Mouse (Mus musculus): ENCODE results near the gene Vmn1r224. TPM values are rescaled to one million over a fixed set of nuclear protein-coding genes. Genes with fewer than 3 reads are reported as not detected.

Vmn1r224 gene
- 0.04 TPM in 1 of 2 replicates, not detected in the other for polyA plus RNA-seq (2015; fragmentation: Nextera tagmentation; extraction: Ambion mirVana)

DNA sequence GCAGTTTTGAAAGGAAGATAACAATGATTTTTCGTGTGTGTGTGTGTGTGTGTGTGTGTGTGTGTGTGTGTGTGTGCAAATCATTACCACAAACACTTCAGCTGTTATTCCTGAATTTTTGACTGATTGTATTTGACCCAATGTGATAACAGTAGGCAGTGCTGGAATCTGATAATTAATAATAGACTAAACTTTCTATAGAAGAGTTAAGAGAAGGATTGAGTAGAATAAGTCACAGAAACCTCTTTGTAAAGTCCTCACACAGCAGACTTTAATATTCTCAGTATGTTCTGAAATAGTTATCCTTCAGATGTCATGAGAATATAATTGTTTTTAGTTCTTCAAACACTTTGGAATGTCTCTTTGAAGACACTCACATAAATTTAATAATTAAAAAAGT is at the start of gene Vmn1r224:
TSS of gene Vmn1r224 (plus strand) at position 301 of the 400 bp plus-strand sequence.
- no peaks in the 10 kb centered on the region for H3K4me1 ChIP-seq (replicated peaks; ENCODE audit: control insufficient read depth, insufficient read depth)
- DNase-seq (ENCODE audit: low spot score) (no peak), ATAC-seq (ENCODE audit: low FRiP score, low TSS enrichment) (no peak)
- no peak for TF ChIP-seq EP300 (optimal IDR thresholded peaks at IDR 0.05)
- TF ChIP-seq CTCF (IDR thresholded peaks at IDR 0.05; ENCODE audit: low read depth) = no peak
- H3K9ac ChIP-seq (ENCODE audit: low read length) = no peak within 1 kb of the TSS
- no peaks in the 10 kb centered on the region for H3K36me3 ChIP-seq (ENCODE audit: control insufficient read depth, insufficient read depth, low read length)
- no peaks in the 10 kb centered on the region for H3K27me3 ChIP-seq (ENCODE audit: control insufficient read depth, insufficient read depth, low read length)
- no peak within 1 kb of the TSS for H3K4me2 ChIP-seq (replicated peaks; ENCODE audit: low read depth)
- H3K9me3 ChIP-seq (ENCODE audit: control insufficient read depth, low read length) = no peaks in the 10 kb centered on the region
- WGBS = 19% methylated on average over 1 of the region's 1 CpGs
- H3K27ac ChIP-seq (replicated peaks) = no peak within 1 kb of the TSS
- no peak within 1 kb of the TSS for H3K4me3 ChIP-seq (ENCODE audit: low read depth, low read length)

DNA sequence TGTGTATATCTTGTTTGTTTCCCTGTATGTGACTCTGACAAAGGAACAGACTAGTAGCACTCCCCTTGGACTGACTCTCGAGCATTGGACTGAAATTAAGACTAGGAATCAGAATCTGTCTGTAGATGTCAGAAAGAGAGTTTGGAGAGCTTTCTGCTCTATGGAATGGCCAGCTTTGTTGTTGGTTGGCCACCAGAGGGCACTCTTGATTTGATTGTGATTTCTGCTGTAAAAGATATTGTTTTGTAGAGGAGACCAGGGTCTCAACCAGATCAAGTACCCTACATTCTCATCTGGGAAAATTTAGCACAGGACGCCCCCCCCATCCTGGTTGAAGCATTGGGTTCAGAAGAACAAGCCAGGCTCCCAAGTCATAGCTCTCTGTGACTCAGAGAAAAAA is 14.8 kb upstream of the Vmn1r224 start:
- no peaks in the 10 kb centered on the region for H3K9me3 ChIP-seq (ENCODE audit: control insufficient read depth, low read length)
- H3K27ac ChIP-seq (replicated peaks) = no peak overlapping the region
- no peaks in the 10 kb centered on the region for H3K4me1 ChIP-seq (replicated peaks; ENCODE audit: control insufficient read depth, insufficient read depth)
- H3K27me3 ChIP-seq (ENCODE audit: control insufficient read depth, insufficient read depth, low read length) = no peaks in the 10 kb centered on the region
- ATAC-seq (ENCODE audit: low FRiP score, low TSS enrichment) (no peak), DNase-seq (ENCODE audit: low spot score) (no peak)
- no peak overlapping the region for H3K9ac ChIP-seq (ENCODE audit: low read length)
- no peaks in the 10 kb centered on the region for H3K36me3 ChIP-seq (ENCODE audit: control insufficient read depth, insufficient read depth, low read length)
- no peak overlapping the region for H3K4me3 ChIP-seq (ENCODE audit: low read depth, low read length)
- no peak overlapping the region for H3K4me2 ChIP-seq (replicated peaks; ENCODE audit: low read depth)
- TF ChIP-seq CTCF (IDR thresholded peaks at IDR 0.05; ENCODE audit: low read depth) = no peak
- TF ChIP-seq EP300 (optimal IDR thresholded peaks at IDR 0.05) = no peak
- WGBS = 46% methylated on average over 2 of the region's 2 CpGs

DNA sequence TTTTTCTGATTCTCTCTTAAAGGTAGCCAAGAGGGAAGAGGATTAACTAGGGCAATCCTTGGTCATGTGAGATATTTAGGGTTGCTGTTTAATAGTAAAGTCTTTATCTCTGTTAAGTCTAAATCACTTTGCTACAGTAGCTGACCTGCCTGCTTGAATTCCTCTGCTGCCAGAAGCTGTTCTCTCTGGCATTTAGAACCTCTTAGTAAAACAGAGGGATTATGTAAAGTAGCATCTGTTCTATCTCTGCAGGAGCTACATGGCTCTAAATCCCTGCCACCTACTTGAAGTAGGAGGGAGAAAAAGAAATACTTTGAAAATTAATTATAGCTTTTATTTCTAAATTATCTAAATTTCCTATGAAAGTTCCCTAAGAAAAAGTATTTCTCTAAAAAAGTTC is 25.3 kb downstream of the Vmn1r224 start:
- no peak overlapping the region for H3K9ac ChIP-seq (ENCODE audit: low read length)
- no peak overlapping the region for H3K4me3 ChIP-seq (ENCODE audit: low read depth, low read length)
- H3K27ac ChIP-seq (replicated peaks) = no peak overlapping the region
- DNase-seq (ENCODE audit: low spot score) = no peak
- ATAC-seq (ENCODE audit: low FRiP score, low TSS enrichment) = no peak
- H3K36me3 ChIP-seq (ENCODE audit: control insufficient read depth, insufficient read depth, low read length) = no peaks in the 10 kb centered on the region
- no peak overlapping the region for H3K4me2 ChIP-seq (replicated peaks; ENCODE audit: low read depth)
- no peak for TF ChIP-seq CTCF (IDR thresholded peaks at IDR 0.05; ENCODE audit: low read depth)
- TF ChIP-seq EP300 (optimal IDR thresholded peaks at IDR 0.05) = no peak
- no peaks in the 10 kb centered on the region for H3K27me3 ChIP-seq (ENCODE audit: control insufficient read depth, insufficient read depth, low read length)
- H3K4me1 ChIP-seq (replicated peaks; ENCODE audit: control insufficient read depth, insufficient read depth) = no peaks in the 10 kb centered on the region
- H3K9me3 ChIP-seq (ENCODE audit: control insufficient read depth, low read length) = no peaks in the 10 kb centered on the region

DNA sequence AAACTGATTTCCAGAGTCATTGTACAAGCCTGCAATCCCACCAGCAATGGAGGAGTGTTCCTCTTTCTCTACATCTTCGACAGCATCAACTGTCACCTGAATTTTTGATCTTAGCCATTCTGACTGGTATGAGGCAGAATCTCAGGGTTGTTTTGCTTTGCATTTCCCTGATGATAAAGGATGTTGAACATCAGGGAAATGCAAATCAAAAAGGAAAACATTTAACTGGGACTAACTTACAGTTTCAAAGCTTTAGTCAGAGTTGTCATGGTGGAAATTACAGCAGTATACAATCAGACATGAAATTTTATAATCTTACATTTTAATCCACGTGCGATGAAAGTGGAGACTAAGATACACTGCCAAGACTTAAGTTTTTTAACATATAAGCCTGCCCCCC is 59.4 kb downstream of the Vmn1r224 start:
- Histone ChIP-seq H3K9ac (ENCODE audit: low read length) (no peak overlapping the region), H3K9me3 (ENCODE audit: control insufficient read depth, low read length) (no peaks in the 10 kb centered on the region), H3K4me3 (ENCODE audit: low read depth, low read length) (no peak overlapping the region), H3K4me2 (replicated peaks; ENCODE audit: low read depth) (no peak overlapping the region), H3K27me3 (ENCODE audit: control insufficient read depth, insufficient read depth, low read length) (no peaks in the 10 kb centered on the region), H3K36me3 (ENCODE audit: control insufficient read depth, insufficient read depth, low read length) (no peaks in the 10 kb centered on the region), H3K4me1 (replicated peaks; ENCODE audit: control insufficient read depth, insufficient read depth) (no peaks in the 10 kb centered on the region), H3K27ac (replicated peaks) (no peak overlapping the region)
- TF ChIP-seq CTCF (IDR thresholded peaks at IDR 0.05; ENCODE audit: low read depth) = no peak
- TF ChIP-seq EP300 (optimal IDR thresholded peaks at IDR 0.05) = no peak
- ATAC-seq (ENCODE audit: low FRiP score, low TSS enrichment) (no peak), DNase-seq (ENCODE audit: low spot score) (no peak)
- 64% methylated on average over 3 of the region's 3 CpGs for WGBS

Other genes with a start within 250 kb of the Vmn1r224 start
- not detected in 2 replicates for gene Fpr-rs6, start 231.0 kb upstream of the Vmn1r224 start, polyA plus RNA-seq (2015; fragmentation: Nextera tagmentation; extraction: Ambion mirVana)
- gene Vmn2r105, start 179.1 kb upstream of the Vmn1r224 start, polyA plus RNA-seq (2015; fragmentation: Nextera tagmentation; extraction: Ambion mirVana) = 0.01 TPM in 1 of 2 replicates, not detected in the other
- gene Vmn2r106, start 128.6 kb upstream of the Vmn1r224 start, polyA plus RNA-seq (2015; fragmentation: Nextera tagmentation; extraction: Ambion mirVana) = not detected in 2 replicates
- gene Vmn2r107, start 68.9 kb upstream of the Vmn1r224 start, polyA plus RNA-seq (2015; fragmentation: Nextera tagmentation; extraction: Ambion mirVana) = 0.01 TPM in 1 of 2 replicates, not detected in the other
- not detected in 2 replicates for gene Vmn2r108, start 67.2 kb downstream of the Vmn1r224 start, polyA plus RNA-seq (2015; fragmentation: Nextera tagmentation; extraction: Ambion mirVana)
- gene Vmn1r225, start 84.0 kb downstream of the Vmn1r224 start, polyA plus RNA-seq (2015; fragmentation: Nextera tagmentation; extraction: Ambion mirVana) = not detected in 2 replicates
- not detected in 2 replicates for gene Vmn2r109, start 150.6 kb downstream of the Vmn1r224 start, polyA plus RNA-seq (2015; fragmentation: Nextera tagmentation; extraction: Ambion mirVana)
- 0.01 TPM in 1 of 2 replicates, not detected in the other for gene Vmn2r110, start 182.3 kb downstream of the Vmn1r224 start, polyA plus RNA-seq (2015; fragmentation: Nextera tagmentation; extraction: Ambion mirVana)
- gene Fpr-rs3, start 210.7 kb downstream of the Vmn1r224 start, polyA plus RNA-seq (2015; fragmentation: Nextera tagmentation; extraction: Ambion mirVana) = not detected in 2 replicates